ENCODE assay signal across 17 mouse cellular contexts in genomic region chr13:93383620-93384019, GRCm38 (mm10).
"Had no signal": no experiment of that assay in that cellular context is flagged by ENCODE, and none has a peak within 500 bp of the region (broad histone marks: within the 10 kb centered on the region; RNA-seq: fewer than 3 reads in every experiment).

No protein-coding gene starts in this region.

- H3K36me3 ChIP-seq: lung, embryonic 15.5 days; midbrain, embryonic 13.5 days; midbrain, embryonic 15.5 days; neural tube, embryonic 12.5 days had no signal

- H3K27ac ChIP-seq: lung, embryonic 15.5 days; macrophage; midbrain, embryonic 13.5 days; midbrain, embryonic 15.5 days; neural tube, embryonic 12.5 days had no signal

- H3K9ac ChIP-seq: lung, embryonic 15.5 days; midbrain, embryonic 13.5 days; midbrain, embryonic 15.5 days; neural tube, embryonic 12.5 days had no signal

- H3K4me2 ChIP-seq: lung, embryonic 15.5 days; midbrain, embryonic 11.5 days; midbrain, embryonic 13.5 days; midbrain, embryonic 15.5 days; neural tube, embryonic 12.5 days had no signal

- ATAC-seq: lung, postnatal 0 days; midbrain, embryonic 13.5 days; midbrain, embryonic 15.5 days had no signal

- H3K9me3 ChIP-seq: lung, embryonic 15.5 days; megakaryocyte, embryonic 14.5 days; midbrain, embryonic 13.5 days; midbrain, embryonic 15.5 days; neural tube, embryonic 12.5 days had no signal

- DNase-seq: lung, adult 2 months; lung, postnatal 14 days; lung, postnatal 36 days; right cerebral cortex, postnatal 25 days; right cerebral cortex, postnatal 4 days; spleen, adult 18-20 months; thymus, adult 18-20 months; thymus, postnatal 14 days; thymus, postnatal 36 days had no signal

- H3K4me3 ChIP-seq: lung, embryonic 15.5 days; megakaryocyte, embryonic 14.5 days; midbrain, embryonic 13.5 days; midbrain, embryonic 15.5 days; neural tube, embryonic 12.5 days had no signal

- H3K27me3 ChIP-seq: lung, embryonic 15.5 days; megakaryocyte, embryonic 14.5 days; midbrain, embryonic 13.5 days; midbrain, embryonic 15.5 days; neural tube, embryonic 12.5 days had no signal

- H3K4me1 ChIP-seq: lung, embryonic 15.5 days; midbrain, embryonic 13.5 days; midbrain, embryonic 15.5 days; neural tube, embryonic 12.5 days had no signal
